Mouse (Mus musculus) embryonic facial prominence, embryonic 12.5 days (tissue): ENCODE results near the gene Chst15. TPM values are rescaled to one million over a fixed set of nuclear protein-coding genes. Genes with fewer than 3 reads are reported as not detected.

Experiments
- ATAC-seq: fragments of 200-750 bp; cut with Nextera tagmentation; 2 replicates; pipeline ENCODE4 v1.8.0; 2017; ENCODE audit not compliant: insufficient number of reproducible peaks, insufficient read depth, low FRiP score, low TSS enrichment
- H3K27ac ChIP-seq: fragments of 300-500 bp; sonication (generic); 2 replicates; pipeline ENCODE4 v1.5.1; 2016; ENCODE audit warnings: mild to moderate bottlenecking
- H3K27me3 ChIP-seq: fragments of 300-500 bp; sonication (generic); 2 replicates; pipeline ENCODE4 v1.6.1; 2016; ENCODE audit warnings: mild to moderate bottlenecking, moderate library complexity
- H3K36me3 ChIP-seq: fragments of 300-500 bp; sonication (generic); 2 replicates; pipeline ENCODE4 v1.6.1; 2016; ENCODE audit warnings: mild to moderate bottlenecking
- H3K4me1 ChIP-seq: fragments of 300-500 bp; sonication (generic); 2 replicates; pipeline ENCODE4 v1.6.1; 2016
- H3K4me2 ChIP-seq: fragments of 300-500 bp; sonication (generic); replicated peaks from 2 replicates; pipeline ENCODE4 v1.6.1; 2016; ENCODE audit warnings: mild to moderate bottlenecking, moderate library complexity
- H3K4me3 ChIP-seq: fragments of 300-500 bp; sonication (generic); 2 replicates; pipeline ENCODE4 v1.5.1; 2016; ENCODE audit warnings: mild to moderate bottlenecking
- H3K9ac ChIP-seq: fragments of 300-500 bp; sonication (generic); 2 replicates; pipeline ENCODE4 v1.6.1; 2016; ENCODE audit warnings: mild to moderate bottlenecking, moderate library complexity
- H3K9me3 ChIP-seq: fragments of 300-500 bp; sonication (generic); 2 replicates; pipeline ENCODE4 v1.6.1; 2016; ENCODE audit warnings: mild to moderate bottlenecking, moderate library complexity
- WGBS: fragments of 180-500 bp; shearing (Covaris S2); methylation state at CpG from one replicate; pipeline ENCODE4 v1.1.7; 2016; 5-methylcytosine and 5-hydroxymethylcytosine counted together
- polyA plus RNA-seq: library from polyadenylated mRNA; unstranded; fragments of >200 nt; fragmentation: Nextera tagmentation; extraction: Ambion mirVana; gene quantifications from 2 replicates; pipeline ENCODE4 v1.2.1, GENCODE M21; 2016

Gene Chst15
- polyA plus RNA-seq, 1 experiment from 2014 or later = 24.6 TPM

DNA sequence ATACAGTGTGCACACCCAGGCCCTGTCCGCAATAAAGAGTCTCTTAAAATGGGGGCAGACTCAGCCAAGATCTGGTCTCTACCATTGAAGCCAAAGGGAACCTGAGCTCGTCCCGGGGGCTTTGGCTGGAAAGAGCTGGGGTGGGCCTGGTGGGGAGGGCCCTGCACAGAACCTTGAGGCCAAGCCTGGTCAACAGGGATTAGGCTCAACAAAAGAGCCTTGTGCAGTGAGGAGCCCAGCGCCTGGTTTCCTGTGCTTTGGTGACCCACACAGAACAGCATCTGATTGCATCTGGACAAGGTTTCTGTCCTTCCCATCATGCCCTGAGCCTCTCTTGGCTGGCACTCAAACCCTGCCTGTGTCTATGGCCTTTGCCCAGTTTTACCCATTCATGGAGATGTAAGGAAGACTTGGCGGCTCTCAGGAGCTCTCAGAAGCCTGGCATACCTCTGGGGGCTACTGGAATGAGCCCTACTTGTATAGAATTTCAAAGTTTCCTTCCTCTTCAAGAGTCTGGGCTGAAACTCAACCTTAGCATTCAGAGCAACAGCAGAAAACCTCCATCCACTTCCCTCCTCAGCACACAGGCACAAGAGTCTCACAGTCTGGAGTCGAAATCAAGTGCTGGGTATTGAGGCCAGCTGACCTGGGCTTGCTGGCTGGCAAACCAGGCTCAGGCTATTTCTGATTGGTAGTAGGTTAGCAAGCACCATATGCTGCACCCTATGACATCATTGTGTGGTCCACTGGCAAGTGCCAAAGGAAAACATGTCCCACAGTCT lies 104.9 kb downstream of the Chst15 start:
- no peak for ATAC-seq
- WGBS = 60% methylated on average over 6 of the region's 6 CpGs

GRCm38 (mm10) chr7:132210616-132211015 lies 106.4 kb downstream of the Chst15 start:
- Histone ChIP-seq H3K36me3 (no peaks in the 10 kb centered on the region), H3K4me2 (no peak overlapping the region), H3K4me1 (peaks cover 8% of the 10 kb centered on the region; the same call in 1 of the 2 replicates), H3K27me3 (peaks cover 4% of the 10 kb centered on the region; the same call in 1 of the 2 replicates), H3K9me3 (no peaks in the 10 kb centered on the region), H3K4me3 (no peak overlapping the region), H3K9ac (no peak overlapping the region), H3K27ac (no peak overlapping the region)
- ATAC-seq = no peak
- 82% methylated on average over 5 of the region's 5 CpGs for WGBS

More for the DNA sequence above, 104.9 kb downstream of the Chst15 start:
- Histone ChIP-seq H3K4me2 (no peak overlapping the region), H3K27me3 (peaks cover 4% of the 10 kb centered on the region; the same call in 1 of the 2 replicates), H3K27ac (no peak overlapping the region), H3K36me3 (no peaks in the 10 kb centered on the region), H3K4me1 (peaks cover 8% of the 10 kb centered on the region; the same call in 1 of the 2 replicates), H3K9me3 (no peaks in the 10 kb centered on the region), H3K4me3 (no peak overlapping the region), H3K9ac (no peak overlapping the region)

GRCm38 (mm10) chr7:132208946-132209651 lies 107.9 kb downstream of the Chst15 start:
- 79% methylated on average over 9 of the region's 9 CpGs for WGBS
- H3K27me3 ChIP-seq = peaks cover 4% of the 10 kb centered on the region; the same call in 1 of the 2 replicates
- no peak overlapping the region for H3K4me2 ChIP-seq
- H3K4me1 ChIP-seq = peaks cover 17% of the 10 kb centered on the region
- no peak overlapping the region for H3K27ac ChIP-seq
- H3K4me3 ChIP-seq = no peak overlapping the region
- ATAC-seq = no peak
- no peaks in the 10 kb centered on the region for H3K9me3 ChIP-seq
- no peak overlapping the region for H3K9ac ChIP-seq
- no peaks in the 10 kb centered on the region for H3K36me3 ChIP-seq

DNA sequence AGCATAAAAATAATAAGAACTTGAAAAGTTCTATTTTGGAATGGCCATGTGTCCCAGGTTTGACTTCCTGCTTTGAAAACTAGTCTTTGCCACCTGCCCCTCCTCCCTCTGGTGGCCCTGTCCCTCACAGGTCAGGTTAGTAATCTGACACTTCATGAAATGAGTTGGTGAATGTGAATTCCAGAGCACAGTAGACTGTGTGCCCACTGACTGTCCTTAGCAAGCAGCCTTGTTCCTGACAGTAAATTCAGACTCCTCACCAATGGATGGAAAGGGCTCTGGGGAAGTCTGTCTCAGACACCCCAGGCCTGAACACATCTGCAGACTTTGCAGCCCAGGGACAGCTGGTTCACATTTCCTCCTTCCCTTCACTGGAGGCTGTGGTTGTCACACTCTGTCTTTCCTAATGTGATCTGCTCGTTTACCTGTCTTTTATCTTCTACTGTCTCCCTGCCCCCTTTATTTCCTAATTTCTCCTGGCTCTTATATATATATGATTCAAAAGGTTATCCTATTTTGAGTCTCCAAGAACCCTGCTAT lies 112.9 kb downstream of the Chst15 start:
- no peaks in the 10 kb centered on the region for H3K36me3 ChIP-seq
- H3K9me3 ChIP-seq = no peaks in the 10 kb centered on the region
- no peak overlapping the region for H3K9ac ChIP-seq
- H3K27me3 ChIP-seq = no peaks in the 10 kb centered on the region
- H3K4me3 ChIP-seq = no peak overlapping the region
- H3K4me2 ChIP-seq = no peak overlapping the region
- no peak overlapping the region for H3K27ac ChIP-seq
- H3K4me1 ChIP-seq = peaks cover 11% of the 10 kb centered on the region
- ATAC-seq = no peak
- 10% methylated on average over 1 of the region's 1 CpGs for WGBS

DNA sequence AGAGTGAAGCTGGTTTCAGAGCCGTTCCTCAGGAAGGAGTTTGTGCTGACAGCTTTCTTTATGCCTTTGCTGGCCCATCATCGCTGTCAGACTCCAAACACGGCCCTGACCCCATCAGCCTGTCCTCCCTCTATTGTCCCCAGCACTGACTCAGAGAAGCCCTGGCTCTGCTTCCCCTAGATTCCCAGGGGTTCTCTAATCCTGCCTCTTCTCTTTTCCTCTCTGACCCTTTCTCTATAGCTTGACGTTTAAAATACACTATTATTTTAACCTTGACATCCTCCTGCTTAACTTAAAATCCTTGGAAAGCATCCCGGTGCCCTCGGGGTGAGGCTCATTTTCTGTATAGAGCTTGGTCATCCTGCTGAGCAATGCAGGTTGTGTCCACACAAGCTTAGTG lies 117.3 kb downstream of the Chst15 start:
- 35% methylated on average over 6 of the region's 6 CpGs for WGBS
- ATAC-seq = no peak
- no peak overlapping the region for H3K4me2 ChIP-seq
- no peak overlapping the region for H3K9ac ChIP-seq
- no peaks in the 10 kb centered on the region for H3K9me3 ChIP-seq
- no peaks in the 10 kb centered on the region for H3K36me3 ChIP-seq
- H3K27me3 ChIP-seq = no peaks in the 10 kb centered on the region
- no peak overlapping the region for H3K27ac ChIP-seq
- H3K4me3 ChIP-seq = no peak overlapping the region
- H3K4me1 ChIP-seq = peaks cover 18% of the 10 kb centered on the region

- Histone ChIP-seq H3K27me3 (no peaks in the 10 kb centered on the region), H3K36me3 (no peaks in the 10 kb centered on the region), H3K4me1 (peaks cover 10% of the 10 kb centered on the region), H3K4me3 (no peak overlapping the region), H3K27ac (no peak overlapping the region), H3K9ac (no peak overlapping the region), H3K4me2 (no peak overlapping the region), H3K9me3 (no peaks in the 10 kb centered on the region)
- ATAC-seq = no peak
- WGBS = 89% methylated on average over 1 of the region's 1 CpGs
These were observed 118.2 kb downstream of the Chst15 start for GRCm38 (mm10) chr7:132198806-132199205.

DNA sequence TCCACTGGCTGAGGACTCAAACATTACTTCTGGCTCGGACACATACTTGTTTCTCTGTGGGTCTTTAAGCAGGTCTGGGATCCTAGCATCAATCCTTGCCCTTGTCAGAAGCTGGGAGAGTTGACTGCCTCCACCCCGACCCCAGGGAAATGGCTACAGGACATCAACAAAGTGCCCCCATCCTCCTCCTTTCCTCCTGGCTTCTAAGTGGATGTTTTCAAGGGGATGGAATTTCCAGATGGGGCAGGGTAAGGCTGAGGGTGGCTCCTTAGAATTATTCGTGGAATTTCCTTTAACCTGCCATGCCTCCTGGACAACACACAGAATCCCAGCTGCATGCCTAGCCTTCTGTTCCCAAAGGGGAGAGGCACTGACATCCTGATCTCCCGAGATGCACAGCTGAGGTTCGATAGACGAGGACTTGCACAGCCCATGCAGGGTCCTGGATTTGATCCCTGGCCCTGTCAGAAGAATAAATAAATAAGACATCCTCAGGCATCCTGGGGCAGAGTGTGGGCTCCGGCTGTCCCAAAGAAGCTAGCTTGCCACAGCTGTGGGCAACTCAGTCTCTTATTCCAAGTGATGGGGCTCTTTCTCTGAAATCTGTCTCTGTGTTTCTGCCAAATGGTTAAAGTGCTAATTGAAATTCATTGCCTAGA lies 119.1 kb downstream of the Chst15 start:
- Histone ChIP-seq H3K4me2 (no peak overlapping the region), H3K27ac (no peak overlapping the region), H3K9ac (no peak overlapping the region), H3K4me3 (no peak overlapping the region), H3K36me3 (no peaks in the 10 kb centered on the region), H3K4me1 (peaks cover 10% of the 10 kb centered on the region), H3K9me3 (no peaks in the 10 kb centered on the region), H3K27me3 (no peaks in the 10 kb centered on the region; the same call in 1 of the 2 replicates)
- ATAC-seq = no peak
- WGBS = 30% methylated on average over 7 of the region's 7 CpGs

- H3K36me3 ChIP-seq = no peaks in the 10 kb centered on the region
- 91% methylated on average over 1 of the region's 1 CpGs for WGBS
- no peak overlapping the region for H3K27ac ChIP-seq
- H3K4me3 ChIP-seq = no peak overlapping the region
- no peak for ATAC-seq
- H3K9ac ChIP-seq = no peak overlapping the region
- H3K4me1 ChIP-seq = peaks cover 10% of the 10 kb centered on the region
- H3K4me2 ChIP-seq = no peak overlapping the region
- H3K27me3 ChIP-seq = peaks cover 3% of the 10 kb centered on the region; the same call in 1 of the 2 replicates
- no peaks in the 10 kb centered on the region for H3K9me3 ChIP-seq
These were observed 120.4 kb downstream of the Chst15 start for GRCm38 (mm10) chr7:132196581-132196980.

DNA sequence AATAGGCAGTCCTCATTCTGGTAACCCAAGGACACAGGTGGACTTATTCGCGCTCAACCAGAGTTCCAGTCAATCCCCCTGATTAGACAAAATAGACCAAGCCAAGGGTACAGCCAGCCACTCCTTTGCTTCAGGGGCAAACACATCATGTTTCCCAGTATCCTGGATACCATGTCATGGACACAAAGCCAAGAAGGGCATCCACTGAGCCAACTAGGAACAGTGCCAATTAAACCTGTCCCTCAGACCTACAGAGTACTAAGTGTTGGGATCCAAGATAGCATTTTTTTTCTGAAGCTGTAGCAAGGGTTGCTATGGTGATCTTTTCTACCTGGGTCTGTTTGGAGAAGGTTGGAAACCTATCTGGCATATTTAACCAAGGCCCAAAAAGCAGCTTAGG lies 123.4 kb downstream of the Chst15 start:
- Histone ChIP-seq H3K36me3 (no peaks in the 10 kb centered on the region), H3K9me3 (no peaks in the 10 kb centered on the region), H3K4me2 (no peak overlapping the region), H3K4me1 (peaks cover 10% of the 10 kb centered on the region), H3K9ac (no peak overlapping the region), H3K4me3 (no peak overlapping the region), H3K27ac (no peak overlapping the region), H3K27me3 (peaks cover 3% of the 10 kb centered on the region; the same call in 1 of the 2 replicates)
- 100% methylated on average over 2 of the region's 2 CpGs for WGBS
- ATAC-seq = no peak

DNA sequence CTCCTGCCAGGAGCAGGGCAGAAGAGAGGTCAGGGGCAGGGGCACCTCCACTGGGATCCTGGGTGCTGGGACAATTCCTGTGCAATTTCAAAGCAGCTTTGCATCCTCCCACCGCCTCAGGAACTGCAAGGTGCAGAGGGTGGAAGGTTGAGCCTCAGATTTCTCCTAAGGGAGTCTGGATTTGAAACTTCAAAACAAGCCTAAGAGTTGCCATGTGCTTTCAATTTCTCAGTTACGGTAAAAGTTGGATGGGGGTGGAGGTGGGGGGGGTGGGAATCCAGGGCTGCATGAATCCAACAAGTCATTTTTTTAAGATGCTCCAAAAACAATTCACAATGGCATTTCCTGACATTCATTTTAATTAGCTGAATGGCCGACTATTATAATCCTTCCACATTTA lies 129.6 kb downstream of the Chst15 start:
- Histone ChIP-seq H3K36me3 (no peaks in the 10 kb centered on the region), H3K4me2 (no peak overlapping the region), H3K4me3 (no peak overlapping the region), H3K9me3 (no peaks in the 10 kb centered on the region), H3K4me1 (peaks cover 15% of the 10 kb centered on the region), H3K27me3 (0 out of 2 replicates have a peak, but pooled peaks cover 3% of the 10 kb centered on the region), H3K9ac (no peak overlapping the region), H3K27ac (0 out of 2 replicates have a peak overlapping the region, but pooled peaks have one; percentile 7)
- ATAC-seq = no peak
- WGBS = 14% methylated on average over 3 of the region's 3 CpGs
